Mouse (Mus musculus) heart, postnatal 36 days (tissue): ENCODE results near the gene Tex101. TPM values are rescaled to one million over a fixed set of nuclear protein-coding genes. Genes with fewer than 3 reads are reported as not detected.
"Not testable (repeated sequence)": the region's sequence is repeated elsewhere in the genome, so short reads cannot be mapped to it uniquely, and the experiment has no call there.

Source experiments
- DNase-seq, 2 experiments: peaks; one replicate each; pipeline ENCODE4 v3.0.0; 2021 to 2022
- intact Hi-C: fragments of 180-260 bp; cut with DNase I; formaldehyde crosslinking; loops from one replicate; pipeline ENCODE4 v1.15.1; 2025
- total RNA-seq, 2 experiments: library from RNA; stranded (reverse); gene quantifications; 2 replicates each; pipeline ENCODE4 v1.2.3; 2021

The Tex101 gene
- not detected for total RNA-seq

DNA sequence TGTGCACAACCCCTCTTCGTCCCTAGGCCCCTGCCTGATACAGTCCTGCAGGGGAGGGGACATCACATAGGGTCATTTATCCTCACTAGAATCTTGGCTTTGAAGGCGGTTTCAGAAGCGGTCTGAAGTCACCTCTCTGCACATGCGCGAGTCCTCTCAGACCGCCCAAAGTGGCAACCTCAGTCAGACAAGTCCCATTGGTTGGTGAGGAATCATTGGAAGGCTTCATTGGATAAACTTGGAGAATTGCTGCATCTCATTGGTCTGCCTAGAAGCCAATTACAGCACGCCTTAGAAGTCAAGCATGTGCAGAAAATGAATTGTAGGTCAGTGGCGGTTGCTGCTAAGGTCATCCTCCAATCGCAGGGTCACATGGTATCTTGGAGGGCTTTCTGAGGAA lies at the start of gene Tex101:
Tex101 (minus strand) TSS at position 101 of the 400 bp plus-strand sequence.
- DNase-seq, result no peak
- intact Hi-C loops, result no loop called here

DNA sequence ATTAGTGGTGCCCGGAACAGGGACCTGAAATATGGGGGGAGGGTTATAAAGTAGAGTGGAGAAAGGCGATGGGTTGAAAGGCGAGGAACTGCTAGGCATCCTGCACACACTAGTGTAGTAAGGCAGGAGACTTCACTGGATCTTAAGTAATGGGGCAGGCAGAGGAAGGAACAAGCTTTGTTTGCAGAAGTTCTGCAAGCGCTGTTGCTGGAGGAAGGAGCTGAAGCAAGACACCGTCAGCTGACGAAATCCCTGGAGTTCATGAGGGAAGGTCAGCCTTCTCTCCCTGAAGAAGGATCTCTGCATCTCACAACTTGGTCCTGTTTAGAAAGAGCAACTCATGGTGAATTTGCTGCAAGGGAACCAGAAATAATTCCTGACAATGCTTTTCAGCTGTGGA lies 38.6 kb upstream of the Tex101 start:
- no peak for DNase-seq
- intact Hi-C loops, result no loop called here

DNA sequence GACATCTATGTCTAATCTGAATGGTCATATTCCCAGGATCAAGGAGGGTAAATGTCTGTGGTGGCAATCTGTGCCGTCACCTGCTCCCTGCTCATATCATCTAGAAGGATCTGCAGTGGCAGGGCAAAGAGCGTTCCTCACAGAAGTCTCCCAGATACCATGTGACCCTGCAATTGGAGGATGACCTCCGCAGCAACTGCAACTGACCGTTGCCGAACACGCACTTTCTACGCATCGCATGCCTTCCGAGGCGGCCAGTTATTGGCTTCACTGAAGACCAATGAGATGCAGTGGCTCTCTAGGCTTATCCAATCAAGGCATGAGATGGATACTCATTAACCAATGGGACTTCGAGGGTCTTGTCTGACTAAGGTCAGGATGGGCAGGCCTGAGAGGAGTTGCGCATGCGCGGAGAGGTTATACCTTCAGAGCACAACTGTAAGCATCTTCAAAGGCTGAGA lies 32.4 kb upstream of the Tex101 start, which contains the start of gene BC049730:
BC049730 (plus strand) TSS at position 411 of the 461 bp plus-strand sequence.
- intact Hi-C loops, result no loop called here
- no peak for DNase-seq

DNA sequence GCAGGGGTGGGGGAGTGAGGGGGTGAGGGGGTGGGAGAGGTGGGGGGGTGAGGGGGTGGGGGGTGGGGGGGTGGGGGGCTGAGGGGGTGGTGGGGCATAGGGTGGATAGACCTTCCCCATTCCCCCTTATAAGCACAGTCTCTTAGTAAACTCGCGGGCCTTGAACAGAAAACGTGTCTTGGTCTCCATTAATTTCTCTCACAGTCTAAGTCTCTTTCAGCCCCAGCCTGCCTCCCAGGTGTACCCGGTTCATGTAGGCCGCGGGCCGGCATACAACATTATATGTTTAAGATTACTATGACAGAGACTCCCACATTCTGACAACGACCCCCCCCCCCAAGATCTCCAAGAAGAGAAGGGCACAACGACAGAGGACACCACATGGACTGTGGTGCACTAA lies 26.4 kb upstream of the Tex101 start:
- intact Hi-C loops, DNase-seq: not testable (repeated sequence)

DNA sequence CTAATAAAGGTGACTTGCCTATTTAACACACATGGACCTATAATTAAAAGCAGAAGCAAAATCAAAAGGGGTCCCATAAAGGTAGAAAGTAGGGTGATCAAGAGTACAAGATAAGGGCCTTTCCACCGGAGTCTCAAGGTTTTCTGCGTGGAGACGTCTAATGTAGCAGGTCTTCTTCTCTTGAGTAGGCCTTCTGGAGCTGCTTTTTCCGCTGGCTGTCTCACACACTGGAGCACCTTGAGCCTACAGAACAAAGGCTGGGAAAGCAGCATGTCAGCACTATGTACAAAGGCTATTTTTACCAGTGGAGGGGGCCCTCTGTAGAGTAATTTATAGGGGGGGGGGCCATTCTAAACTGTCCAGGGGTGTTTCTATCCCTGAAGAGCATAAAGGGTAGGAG lies 21.4 kb upstream of the Tex101 start:
- DNase-seq, intact Hi-C loops: not testable (repeated sequence)

DNA sequence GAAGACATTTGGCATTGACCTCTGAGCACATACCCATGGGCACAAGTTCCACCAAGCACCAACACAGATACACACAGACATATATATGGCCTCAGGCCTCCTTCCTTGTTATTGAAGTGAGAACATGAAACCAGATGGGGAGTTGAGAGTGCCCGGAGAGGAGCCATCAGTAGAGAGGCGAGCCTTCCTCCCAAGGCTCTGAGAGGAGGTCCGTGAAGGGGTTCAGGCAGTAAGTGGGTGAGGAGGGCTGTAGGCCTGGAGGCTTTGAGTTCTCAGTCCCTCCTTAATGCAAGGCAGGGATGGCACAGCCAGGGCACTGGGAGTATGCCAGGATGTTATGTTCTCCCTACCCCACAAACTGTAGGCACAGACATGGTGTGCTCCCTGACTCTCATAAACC lies 16.2 kb upstream of the Tex101 start:
- intact Hi-C loops, result loop anchor here (5.0 kb wide), 1 partner anchor 40 kb away; no protein-coding TSS in a partner anchor

DNA sequence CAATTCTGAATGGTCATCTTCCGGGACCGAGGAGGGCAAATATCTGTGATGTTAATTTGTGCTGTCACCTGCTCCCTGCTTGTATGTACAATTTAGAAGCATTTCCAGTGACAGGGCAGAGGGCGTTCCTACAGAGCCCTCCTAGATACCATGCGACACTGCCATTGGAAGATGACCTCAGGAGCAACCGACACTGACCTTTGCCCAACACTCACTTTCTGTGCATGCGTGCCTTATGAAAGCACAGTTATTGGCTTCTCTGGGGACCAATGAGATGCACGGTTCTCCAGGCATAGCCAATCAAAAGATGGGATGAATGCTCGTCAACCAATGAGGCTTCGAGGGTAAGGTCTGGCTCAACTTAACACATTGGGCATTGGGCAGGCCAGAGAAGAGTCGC lies 11.0 kb upstream of the Tex101 start:
- intact Hi-C loops, DNase-seq: not testable (repeated sequence)

More for the DNA sequence above, 16.2 kb upstream of the Tex101 start:
- not testable (repeated sequence) for DNase-seq

DNA sequence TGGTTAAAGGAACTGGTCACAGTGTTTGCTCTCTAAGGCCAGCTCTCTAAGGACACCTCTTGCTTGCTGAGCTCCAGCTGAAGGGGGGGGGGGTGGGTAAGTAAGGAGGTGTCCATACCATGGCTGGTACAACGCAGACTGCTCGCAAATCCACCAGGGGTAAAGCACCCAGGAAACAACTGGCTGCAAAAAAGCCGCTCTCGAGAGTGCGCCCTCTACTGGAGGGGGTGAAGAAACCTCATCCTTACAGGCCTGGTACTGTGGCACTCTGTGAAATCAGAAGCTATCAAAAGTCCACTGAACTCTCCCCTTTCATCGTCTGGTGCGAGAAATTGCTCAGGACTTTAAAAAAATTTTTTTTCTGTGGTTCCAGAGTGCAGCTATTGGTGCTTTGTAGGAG lies 7.6 kb upstream of the Tex101 start:
- DNase-seq, intact Hi-C loops: not testable (repeated sequence)

DNA sequence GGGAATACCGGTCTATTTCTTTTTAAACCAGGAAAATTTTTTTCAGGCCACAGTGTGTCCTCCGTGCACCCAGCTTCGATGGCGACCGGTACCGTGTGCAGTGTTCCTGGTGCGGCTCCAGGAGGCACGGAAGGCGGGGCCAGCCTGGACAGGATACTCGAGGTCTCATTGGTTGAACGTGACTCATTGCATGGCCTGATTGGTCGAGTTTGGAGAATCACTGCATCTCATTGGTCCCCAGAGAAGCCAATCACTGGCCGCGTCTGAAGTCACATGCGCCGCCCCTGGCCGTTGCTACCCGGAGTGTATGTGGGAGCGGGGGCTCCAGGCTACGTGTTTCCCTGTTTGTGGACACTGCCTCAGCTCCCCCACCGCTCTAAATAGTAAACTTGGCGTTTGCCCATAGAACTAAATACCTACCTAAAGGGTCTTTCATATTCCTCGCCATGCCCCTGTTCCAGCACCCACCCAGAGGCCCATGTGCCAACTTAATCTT lies 4.5 kb downstream of the Tex101 start:
- intact Hi-C loops, result loop anchor here (5.0 kb wide), 1 partner anchor 65 kb away; no protein-coding TSS in a partner anchor
- no peak for DNase-seq

DNA sequence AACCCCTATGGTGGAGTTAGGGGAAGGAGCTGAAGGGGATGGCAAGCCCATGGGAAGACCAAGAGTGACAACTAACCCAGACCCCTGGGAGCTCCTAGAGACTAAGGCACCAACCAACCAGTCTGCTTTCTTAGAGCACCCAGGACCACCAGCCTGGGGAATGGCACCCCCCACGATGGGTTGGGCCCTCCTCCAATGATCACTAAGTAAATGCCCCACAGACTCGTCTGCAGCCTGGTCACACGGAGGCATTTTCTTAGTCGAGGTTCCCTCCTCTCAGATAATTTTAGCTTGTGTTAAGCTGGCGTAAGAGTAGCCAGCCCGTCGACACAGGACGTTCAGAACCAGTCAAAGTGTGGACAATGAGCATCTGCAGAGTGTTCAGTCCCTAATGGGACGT lies 11.5 kb downstream of the Tex101 start:
- DNase-seq, result no peak
- intact Hi-C loops, result loop anchor here (5.0 kb wide), 1 partner anchor 133 kb away; the partner anchor contains the start of gene Irgq

DNA sequence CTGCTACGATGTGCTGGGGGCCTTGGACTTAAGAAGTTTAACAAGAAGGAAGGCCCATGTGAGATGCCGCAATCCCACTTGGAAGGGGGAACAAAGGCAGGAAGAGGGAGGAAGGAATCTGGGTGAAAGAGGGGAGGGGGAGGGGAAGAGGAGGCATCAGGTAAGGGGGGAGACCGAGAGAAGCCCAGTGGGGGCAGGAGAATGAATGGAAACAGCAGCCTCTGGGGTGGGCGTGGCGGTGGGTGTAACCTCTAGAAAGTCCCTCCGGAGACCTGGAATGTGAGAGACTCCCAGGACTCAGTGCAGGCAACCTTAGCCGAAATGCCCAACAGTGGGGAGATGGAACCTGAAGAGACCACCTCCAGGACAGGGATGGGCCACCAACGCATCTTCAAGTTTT lies 12.2 kb downstream of the Tex101 start:
- no peak for DNase-seq
- intact Hi-C loops, result loop anchor here (5.0 kb wide), 1 partner anchor 132 kb away; the partner anchor contains the start of gene Irgq

DNA sequence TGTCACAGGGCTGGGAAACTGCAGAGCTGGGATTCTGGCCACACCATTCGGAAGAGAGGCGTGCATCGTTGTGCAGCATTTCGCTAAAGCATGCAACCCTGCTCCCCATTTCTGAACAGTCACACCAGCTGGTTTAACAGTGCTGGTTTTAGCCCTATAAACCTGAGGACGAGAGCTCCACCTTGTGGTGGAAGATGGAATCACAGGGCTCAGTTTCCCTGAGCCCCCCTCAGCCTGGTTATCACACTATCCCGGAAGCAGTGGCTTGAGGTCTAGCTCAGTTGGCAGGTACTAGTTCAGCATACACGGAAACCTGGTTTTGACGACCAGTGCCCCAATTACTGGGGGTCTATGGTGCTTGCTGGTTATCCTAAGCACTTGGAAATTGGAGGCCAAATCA lies 13.9 kb downstream of the Tex101 start:
- intact Hi-C loops, result loop anchor here (2.0 to 5.0 kb wide), 3 partner anchors 62 to 188 kb away; partner anchors contain the start of gene Irgq
- peak; percentile 58 to 77 for DNase-seq

DNA sequence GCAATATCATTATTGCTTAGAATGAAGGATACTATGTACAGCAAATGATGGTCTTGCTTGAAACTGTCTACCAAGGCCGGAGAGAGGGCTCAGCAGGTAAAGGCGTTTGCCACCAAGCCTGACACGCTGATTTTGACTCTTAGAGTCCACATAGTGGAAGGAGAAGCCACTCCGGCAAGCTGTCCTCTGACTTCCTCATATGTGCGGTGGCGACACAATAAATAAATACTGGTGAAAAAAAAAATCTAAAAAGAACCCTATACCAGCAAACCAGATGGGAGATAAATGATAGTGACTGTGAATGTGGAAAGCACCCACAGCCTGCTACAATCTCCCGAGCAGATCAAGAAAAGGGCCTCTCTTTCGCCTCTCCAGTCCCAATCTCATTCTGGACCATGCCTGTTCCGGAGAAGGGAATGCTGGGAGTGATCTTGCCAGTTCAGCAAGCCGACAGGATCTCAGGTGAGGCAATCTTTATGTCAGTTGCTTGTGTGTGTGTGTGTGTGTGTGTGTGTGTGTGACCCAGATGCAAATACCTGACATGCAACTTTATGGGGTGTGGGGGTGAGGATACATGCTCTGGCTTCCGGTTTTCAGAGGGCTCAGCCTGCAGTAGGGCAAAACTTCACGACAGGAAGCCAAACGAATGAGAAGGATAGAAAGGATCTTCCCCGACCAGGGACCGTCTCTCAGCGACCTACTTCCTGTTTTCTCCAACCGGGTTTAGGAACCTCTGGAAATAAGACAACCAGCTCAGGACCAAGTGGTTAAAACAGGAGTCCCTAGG lies 15.2 kb downstream of the Tex101 start:
- intact Hi-C loops, result loop anchor here (5.0 kb wide), 1 partner anchor 129 kb away; the partner anchor contains the start of gene Irgq
- no peak for DNase-seq

DNA sequence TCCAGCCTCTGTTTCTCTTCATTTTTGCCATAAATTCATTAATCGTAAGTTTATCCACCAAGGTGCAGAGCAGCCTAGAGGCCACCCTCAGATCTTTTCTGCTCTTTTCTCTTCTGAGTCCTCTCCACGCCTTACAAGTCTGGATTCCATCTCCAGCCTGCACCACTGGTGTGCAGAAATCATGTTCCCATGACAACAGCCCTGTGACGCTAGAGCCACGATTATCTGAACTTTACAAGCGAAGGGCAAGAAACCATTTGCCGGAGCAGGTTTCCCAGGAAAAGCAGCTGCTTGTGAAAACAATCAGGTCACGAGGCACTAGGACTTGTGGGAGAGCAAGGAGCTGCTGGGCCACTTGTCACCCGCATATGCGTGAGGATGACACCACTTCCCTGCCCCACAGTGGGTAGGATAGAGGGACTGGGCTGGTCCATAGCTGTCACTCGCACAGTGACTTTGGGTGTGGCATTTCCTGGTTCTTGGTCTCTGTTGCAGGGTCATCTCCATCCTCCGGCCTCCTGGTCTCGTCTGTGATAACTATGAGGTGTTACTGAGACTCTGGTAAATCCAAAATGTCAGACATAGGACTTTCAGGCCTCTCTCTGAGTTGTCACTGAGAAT lies 16.6 kb downstream of the Tex101 start:
- DNase-seq, result no peak
- intact Hi-C loops, result loop anchor here (5.0 kb wide), 1 partner anchor 128 kb away; the partner anchor contains the start of gene Irgq

DNA sequence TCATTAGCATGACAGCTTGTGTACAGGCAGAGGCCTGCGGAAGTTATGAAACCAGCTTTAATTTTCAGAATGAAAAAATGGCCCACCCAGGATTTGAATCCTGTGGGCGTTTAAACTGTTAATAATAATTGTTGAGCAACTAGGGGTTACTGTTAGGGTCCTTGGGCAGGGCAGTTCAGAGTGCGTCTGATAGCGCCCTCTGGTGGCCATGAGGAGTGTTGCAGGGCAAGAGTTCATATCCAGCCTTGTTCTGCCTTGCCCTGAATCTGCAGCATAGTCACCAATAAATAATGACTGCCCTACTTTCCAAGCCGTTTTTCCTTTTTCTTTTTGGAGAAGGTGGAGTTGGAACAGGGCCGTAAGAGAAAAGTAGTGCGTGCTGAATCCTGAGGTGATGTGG lies 22.8 kb downstream of the Tex101 start:
- DNase-seq, result peak; percentile 60 to 71
- intact Hi-C loops, result loop anchor here (1.0 kb wide), 1 partner anchor 52 kb away; no protein-coding TSS in a partner anchor

DNA sequence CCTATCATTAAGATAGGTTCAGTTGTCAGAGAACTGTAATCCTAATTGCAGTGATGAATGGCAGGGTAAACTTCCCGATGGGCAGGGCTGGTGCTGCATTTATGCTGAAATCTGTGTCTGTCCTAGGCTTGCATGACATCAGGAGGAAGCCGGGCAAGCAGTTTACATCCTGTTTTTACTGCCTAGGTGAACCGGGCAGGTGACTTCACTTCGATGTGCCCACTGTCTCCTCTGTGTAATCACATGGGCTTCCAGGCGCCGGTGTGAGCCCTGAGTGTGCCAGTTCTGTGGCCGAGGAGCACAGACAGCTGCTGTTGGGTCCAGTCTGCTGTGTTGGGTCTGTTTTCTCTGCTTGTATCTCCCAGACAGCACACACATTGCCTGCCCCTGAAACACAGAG lies 30.0 kb downstream of the Tex101 start:
- intact Hi-C loops, result no loop called here
- no peak for DNase-seq

DNA sequence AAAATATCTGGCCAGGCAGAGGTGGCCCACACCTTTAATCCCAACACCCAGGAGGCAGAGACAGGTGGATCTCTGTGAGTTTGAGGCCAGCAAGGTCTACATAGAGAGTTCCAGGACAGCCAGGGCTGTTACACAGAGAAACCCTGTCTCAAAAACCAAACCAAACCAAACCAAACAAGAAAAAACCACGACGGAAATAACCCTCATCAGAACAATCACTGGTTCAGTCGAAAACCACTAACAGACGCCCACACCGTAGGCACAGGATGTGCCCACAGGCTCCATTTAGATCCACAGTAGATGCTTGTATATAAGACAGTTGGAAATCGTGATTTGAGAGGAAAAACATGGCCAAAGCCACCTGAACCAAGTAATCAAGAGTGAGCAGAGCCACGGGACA lies 31.5 kb downstream of the Tex101 start:
- intact Hi-C loops, result no loop called here
- DNase-seq, result no peak

DNA sequence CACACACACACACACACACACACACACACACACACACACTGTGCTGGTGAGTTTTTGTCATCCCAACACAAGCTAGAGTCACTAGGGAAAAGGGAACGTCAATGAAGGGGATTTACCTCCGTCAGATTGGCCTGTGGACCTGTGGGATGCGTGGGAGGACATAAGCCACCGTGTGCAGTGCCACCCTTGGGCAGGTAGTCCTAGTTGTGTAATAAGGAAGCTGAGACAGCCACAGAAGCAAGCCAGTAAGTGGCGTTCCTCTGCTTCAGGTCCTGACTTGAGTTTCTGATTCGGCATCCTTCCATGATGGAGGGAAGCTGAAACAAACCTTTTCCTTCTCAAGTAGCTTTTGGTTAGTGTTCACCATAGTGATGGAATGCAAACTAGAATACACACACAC lies 32.0 kb downstream of the Tex101 start:
- intact Hi-C loops, result no loop called here
- DNase-seq, result no peak

DNA sequence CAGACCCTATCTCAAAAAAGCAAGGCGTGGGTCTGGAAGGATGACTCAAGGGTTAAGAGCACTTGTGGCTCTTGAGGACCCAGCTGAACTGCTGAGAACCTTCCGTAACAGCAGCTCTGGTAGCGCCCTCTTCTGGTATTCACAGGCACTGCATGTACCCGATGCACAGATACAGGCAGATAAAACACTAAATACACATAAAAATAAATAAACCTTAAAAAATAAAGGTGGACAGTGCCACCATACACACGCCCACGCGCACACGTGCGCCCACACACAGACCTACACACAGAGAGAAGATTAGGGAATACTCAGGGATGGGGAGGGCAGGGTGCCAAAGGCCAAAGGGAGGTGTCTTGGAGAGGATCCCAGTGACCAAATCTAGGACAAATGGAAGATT lies 34.0 kb downstream of the Tex101 start:
- intact Hi-C loops, result no loop called here
- DNase-seq, result peak; percentile 37 to 56

DNA sequence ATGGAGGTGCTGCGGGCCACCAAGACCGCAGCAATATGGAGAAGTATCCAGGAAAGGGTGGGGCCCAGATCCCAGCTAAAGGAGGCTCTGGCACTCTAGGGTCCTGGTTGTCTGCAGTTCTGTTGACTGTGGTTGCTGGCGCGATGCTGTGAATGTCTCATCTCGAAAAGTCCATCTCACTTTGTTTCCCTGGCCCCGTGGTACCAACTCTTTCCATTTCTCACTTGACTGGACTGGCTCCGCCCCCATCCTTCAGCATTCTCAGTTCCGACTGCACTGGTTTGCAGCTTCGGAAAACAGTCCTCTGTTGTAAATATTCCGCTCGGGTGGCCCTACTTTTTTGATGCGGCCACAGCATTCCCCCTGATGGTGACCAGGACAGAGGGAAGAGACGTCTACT lies 36.0 kb downstream of the Tex101 start:
- intact Hi-C loops, result no loop called here
- no peak for DNase-seq
